Mouse (Mus musculus): ENCODE data around the gene Net1.
"Not testable (repeated sequence)": the region's sequence is repeated elsewhere in the genome, so short reads cannot be mapped to it uniquely, and the experiment has no call there.

Gene Net1

DNA sequence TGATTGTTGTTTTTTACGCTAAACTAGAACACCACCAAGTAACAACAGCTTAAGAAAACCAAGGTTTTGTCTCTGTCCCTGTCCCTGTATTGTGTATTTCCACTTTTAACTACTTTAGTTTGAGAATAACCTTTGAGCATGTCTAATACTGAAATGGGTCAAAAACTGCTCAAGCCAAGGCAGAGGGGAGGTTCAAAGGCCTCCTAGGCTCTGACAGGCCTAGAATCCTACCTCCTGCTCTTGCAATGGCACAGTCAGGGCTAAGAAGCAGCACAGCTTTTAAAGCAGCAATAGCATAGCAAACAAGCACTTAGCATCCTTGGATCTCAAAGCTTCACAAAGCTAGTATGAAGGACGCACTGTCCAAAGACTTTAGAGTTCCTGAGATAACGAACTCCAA lies 28.9 kb downstream of the Net1 start:
- DNase-seq = no peak

DNA sequence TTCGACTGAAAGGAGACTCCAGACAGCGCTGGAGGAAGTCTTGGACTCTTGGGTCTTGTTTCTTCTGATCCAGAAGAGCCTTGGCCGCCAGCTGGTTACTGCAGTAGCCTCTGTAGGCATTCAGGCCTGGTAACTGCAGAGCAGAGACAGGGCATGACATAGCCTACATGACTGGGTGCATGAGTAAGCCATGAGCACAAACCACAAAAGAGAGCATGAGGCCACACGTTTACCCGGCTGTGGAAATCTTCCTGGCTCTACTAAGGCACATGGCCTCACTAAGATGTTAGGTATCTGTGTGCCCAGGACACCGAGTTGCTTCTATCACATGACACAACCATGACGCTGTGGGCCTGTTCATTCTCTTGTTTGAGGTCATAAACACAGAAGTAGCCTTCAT lies 31.4 kb downstream of the Net1 start:
- no peak for DNase-seq

DNA sequence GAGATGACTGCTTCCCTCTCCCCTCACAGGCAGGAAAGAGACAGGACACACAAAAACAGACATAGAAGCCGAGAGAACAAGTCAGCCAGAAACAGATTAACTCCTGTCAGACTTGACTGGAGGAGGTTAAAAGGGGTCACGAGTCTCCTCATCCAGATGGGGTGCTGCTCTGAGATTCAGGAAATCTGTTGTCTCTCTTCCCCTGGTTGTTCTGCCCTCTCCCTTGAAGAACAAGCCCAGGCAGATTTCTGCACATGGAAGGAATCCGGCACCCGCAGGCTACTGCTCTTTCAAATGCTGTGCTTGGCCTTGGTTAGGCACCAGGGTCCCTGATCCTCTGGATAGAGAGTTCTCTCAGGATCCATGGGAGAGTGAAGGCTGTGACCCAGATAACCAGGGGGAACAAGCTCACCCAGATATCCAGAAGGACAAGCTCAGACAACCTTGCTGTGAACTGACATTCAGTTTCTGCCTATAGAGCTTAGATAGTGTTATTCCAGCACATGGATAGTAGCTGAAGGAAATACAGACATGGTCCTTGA lies 40.3 kb downstream of the Net1 start:
- no peak for DNase-seq

DNA sequence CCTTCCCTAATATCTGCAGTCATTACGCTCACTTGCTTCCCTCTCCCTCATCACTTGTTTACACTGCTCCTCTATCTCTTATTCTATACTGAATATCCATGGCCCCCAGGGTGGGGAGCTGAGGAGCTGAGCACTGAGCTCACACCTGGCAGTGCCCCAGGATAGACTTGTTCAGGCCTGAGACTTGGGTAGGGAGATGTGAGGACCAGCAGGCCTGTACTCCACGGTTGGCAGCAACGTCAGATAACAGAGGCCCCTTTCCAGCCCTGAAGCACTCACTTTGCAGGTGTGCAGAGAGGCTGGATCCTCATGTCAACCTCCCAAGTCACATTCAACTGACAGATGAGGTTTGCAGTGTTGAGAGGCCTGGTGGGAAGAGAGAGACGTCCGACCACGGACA lies 40.8 kb downstream of the Net1 start:
- DNase-seq = no peak

DNA sequence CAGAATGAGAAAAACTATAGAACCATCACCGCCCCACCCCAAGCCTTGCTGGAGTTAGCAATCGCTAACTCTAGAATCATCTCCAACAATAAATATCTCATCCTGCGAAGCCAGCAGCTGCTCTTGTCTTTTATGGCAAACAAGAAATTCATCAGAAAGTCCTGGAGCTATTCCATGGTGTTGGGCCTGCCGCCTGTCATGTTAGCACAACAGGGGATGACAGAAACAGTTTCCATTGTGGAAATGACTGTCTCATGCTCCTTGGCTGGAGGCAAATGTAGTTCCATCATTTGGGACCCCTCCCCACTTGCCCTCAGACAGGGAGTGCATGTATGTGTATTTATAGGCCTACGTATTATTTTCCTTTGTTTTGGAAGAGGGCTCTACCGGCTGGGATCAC lies 41.6 kb downstream of the Net1 start:
- DNase-seq = no peak

DNA sequence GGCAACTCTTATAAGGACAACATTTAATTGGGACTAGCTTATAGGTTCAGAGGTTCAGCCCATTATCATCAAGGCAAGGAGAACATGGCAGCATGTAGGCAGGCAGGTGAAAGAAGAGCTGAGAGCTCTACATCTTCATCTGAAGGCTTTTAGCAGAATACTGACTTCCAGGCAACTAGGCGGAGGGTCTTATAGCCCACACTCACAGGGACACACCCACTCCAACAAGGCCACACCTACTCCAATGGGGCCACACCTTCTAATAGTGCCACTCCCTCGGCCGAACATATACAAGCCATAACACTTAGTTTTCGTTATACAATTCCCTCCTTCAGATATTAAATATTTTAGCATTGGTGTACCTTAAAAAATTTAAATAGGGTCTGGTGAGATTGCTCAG lies 45.2 kb downstream of the Net1 start:
- DNase-seq = no peak

DNA sequence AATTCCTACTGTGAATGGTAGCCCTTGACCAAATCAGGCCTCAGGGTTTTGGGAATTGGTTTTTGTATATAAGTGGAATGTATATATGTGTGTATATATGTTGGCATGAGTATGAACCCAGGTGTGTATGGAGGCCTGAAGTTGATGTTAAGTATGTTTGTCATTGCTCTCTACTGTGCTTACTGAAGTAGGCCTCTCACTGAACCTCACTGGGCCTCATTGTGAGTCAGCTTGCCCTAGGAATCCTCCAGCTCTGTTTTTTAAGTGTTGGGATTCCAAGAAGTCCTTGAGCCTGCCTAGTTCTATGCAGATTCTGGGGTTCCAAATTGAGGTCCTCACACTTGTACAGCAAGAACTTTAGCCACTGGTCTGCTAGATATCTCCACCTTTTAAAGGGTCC lies 48.1 kb downstream of the Net1 start:
- no peak for DNase-seq

DNA sequence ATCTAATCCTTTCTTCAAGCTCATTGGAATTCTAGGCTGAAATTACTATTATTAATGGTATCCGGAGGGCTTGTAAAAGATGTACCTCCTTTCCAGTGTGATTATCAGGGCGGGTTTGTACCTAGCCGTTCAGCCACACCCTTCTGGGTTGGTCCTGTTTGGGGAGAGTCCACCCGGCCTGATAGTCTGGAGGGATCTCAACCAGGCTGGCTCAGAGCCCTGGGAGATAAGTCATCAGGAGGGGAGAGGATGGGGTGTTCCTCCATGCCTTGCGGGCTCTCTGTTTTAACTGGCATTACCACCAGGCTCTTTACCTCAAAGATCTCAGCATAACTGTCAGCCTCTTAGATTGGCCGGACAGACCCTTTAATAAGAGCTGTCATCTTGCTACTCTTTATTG lies 50.9 kb downstream of the Net1 start:
- DNase-seq = no peak

DNA sequence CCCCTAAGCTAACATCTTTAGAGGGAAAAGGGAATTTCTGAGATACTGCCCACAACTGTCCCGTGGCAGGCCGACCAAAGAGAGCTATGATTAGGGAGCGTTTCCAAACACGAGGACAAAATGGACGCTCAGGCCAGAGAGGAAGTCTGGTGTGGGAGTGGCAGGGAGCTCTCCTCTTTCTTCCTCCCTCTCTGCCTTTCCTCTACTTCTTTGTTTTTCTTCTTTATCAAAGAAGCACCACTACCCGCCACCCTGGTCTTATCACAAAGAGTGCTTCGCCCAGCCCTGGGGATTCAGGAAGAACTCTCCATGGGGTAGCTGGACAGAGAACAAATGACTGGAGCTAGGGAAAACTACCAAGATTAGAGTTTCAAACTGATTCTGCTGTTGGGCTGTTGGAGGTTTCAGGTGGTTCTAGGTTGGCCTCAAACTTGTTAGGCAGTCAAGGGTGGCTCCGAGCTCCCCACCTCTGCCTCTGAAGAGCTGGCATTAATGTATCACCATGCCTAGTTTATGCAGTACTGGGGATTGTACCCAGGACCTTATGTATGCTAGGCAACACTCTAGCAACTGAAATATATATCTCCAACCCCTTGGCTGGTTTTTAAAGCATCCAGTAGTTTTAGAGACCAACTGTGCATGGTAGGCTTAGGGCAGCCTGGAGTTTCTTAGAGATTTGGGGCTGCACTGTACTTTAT lies 51.5 kb downstream of the Net1 start:
- no peak for DNase-seq

DNA sequence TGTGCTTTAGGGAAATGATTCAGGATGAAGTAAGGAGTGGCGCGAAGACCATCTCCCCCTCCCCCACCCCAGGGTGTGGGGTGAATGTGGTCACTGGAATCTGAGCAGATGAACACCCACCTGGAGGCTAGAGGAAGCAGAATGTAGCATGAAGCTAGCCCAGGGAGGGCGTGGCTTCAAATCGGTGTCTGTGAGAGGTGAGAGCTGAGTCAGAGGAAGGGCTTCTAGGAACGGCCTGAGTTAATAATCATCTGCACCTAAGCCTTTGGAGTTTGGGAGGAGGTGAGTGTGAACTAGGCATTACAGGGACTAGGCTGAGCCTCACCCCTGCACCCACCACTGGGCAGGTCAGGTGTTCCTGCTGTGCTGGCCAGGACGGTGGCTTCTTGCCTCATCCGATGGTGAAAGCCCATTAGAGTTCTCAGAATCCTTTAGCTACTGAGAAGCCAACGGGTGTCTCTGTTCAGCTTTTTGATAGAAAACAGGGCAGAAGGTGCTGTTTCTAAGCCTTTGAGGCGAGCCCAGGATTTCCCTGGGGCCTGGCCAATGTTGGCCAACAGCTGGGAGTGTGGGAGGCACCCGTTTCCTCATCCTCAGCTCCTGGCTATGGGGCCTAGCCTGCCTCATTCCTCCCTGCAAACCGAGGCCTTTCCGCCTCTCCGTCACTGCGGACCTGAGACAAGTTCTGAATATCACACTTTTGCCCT lies 52.2 kb downstream of the Net1 start:
- no peak for DNase-seq

DNA sequence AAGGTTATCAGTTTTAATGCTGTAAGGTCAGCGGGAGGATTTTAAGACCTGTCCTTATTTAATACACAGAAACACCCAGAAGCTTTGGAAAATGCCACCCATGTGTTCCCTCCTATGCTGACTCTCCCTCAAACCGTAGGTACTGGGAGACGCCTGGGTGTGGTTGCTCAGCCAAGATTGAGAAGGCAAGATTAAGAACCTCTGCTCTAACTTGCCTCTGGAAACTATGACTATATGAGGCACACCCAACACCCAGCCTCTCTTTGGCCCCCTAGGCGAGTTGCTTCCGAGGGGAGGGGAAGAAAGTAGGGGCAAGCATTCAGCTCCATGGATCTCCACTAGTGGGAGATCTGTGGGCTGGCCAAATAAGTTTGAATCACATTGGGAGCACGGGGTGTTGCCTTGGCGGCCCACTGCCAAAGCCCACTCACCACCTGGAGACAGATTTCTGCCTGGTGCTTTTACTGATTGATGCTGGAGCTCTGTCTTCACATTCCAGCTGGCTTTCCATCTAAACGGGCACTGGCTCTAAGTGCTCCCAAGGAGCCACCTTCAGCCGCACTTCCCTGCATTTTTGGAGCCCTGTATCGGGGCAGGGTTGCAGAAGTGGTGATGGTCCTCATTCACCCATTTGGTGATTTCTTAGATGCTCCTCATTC lies 55.0 kb downstream of the Net1 start:
- DNase-seq = no peak

DNA sequence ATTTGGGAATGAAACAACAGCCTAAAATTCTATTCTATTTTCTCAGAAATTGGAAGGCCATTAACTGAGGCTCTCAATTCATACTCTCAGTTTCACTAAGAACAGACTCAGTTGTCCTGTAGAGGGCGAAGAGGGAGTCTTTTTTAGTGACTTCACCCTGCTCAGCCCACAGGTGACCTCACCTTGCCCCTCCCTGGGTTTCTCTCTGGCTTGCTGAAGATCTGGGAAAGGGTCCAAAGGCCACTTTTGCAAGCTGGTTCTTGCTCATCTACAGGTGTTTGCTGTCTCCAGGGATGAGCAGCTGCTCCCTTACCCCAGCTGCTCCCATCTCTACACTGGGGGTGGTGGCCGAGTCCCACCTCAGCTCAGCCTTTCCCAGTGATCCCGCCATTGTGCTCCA lies 55.7 kb downstream of the Net1 start:
- no peak for DNase-seq

DNA sequence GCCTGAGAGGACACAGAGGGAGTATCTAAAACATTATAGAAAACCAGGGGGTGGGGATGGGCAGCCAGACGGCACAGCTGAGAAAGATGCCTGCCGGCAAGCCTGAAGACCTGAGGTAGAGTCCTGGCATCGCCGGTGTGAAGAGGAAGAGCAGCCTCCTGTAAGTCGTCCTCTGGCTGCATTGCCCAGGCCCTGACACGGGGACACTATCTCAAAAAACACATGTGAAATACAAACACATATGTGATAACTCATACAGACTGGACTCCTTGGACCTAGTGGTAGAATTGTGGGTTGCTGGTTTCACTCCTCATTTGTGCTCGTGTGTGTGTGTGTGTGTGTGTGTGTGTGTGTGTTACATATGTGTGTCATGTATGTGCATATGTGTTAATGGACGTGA lies 56.8 kb downstream of the Net1 start:
- no peak for DNase-seq

DNA sequence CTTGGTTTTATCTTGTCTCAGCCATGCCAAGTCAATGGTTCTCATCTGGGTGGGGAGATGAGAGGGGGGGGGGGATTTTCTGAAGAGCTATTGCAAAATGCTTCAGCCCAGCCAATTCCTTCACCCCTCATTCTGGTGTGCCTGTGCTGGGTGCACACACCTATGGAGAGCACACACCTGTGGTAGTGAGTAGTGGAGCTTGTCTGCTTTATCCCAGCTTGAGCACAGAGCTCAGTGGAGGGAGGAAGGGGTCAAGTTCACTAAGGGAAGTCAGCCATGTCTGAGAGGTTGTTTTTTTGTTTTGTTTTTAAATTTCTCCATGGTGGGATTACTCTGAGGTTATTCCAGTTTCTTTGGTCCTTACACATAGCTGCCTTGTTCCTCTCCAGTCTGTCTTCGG lies 61.8 kb downstream of the Net1 start:
- no peak for DNase-seq

DNA sequence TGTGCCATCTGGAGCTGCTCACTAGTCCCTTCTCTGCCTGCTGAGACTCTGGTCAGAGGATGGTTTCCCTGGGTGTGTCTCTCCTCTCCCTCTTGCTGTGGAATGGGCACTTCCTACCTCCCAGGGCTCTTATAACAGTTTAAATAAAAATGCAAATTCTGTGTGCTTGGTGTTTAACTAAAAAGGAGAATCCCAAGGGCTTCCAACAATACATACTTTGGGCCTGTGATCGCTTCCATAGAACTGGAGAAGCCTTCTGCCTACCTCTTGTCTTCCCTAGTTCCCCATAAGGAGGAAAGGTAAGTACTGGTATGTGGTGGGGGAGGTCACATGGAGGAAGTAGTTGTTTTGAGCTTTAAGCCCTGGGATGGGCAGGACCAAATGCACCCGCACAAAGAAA lies 63.2 kb downstream of the Net1 start:
- DNase-seq = no peak

DNA sequence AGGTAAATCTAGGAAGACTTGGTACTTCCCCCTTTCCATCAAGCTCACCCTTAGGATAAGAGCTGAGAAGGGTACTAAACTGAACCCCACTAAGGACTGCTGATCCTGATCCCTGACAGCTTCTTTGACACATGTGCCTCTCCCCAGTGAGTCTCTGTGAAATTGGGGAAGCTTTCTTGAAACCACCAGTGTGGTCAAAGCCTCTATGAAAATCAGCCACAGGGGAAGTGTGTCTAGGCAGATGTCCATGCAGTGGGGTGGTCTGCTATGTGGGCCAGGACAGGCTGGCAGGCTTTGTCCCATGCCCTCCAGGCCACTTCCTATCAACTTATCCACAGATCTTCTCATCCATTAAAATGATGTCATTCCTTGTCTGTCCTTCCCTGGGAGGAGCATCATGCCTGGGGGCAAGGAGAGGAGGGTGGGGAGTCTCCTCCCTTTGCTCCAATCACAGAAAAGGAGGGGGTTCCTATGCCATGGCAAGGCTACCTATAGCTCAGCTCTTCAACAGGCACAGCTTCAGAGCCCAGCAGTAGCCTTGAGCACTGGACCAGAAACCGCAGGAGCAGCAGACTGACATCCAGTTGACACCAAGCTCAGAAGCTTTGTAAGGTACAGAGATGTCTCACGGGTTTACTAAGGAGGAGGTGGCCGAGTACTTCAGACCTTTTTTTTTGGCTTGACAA lies 64.2 kb downstream of the Net1 start, which contains the start of gene Calm5:
Gene Calm5 (plus strand): TSS at position 526 of the 686 bp plus-strand sequence.
- not testable (repeated sequence) for DNase-seq

DNA sequence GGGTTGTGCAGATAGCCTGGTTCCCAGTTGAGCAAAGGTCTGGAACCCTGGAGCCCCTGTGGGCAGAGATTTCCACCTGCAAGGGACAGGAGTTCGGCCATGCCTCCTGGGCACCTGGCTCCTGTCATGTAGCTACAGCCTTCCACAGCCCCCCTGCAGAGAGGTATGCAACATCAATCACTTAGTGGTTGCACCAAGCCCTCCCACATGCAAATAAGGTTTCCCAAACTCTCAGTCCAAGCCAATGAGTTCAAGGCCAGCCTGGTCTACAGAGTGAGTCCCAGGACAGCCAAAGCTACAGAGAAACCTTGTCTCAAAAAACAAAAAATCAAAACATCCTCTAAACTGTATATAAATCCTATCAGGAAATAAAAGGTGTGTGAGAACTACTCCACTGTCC lies 67.7 kb downstream of the Net1 start:
- no peak for DNase-seq

DNA sequence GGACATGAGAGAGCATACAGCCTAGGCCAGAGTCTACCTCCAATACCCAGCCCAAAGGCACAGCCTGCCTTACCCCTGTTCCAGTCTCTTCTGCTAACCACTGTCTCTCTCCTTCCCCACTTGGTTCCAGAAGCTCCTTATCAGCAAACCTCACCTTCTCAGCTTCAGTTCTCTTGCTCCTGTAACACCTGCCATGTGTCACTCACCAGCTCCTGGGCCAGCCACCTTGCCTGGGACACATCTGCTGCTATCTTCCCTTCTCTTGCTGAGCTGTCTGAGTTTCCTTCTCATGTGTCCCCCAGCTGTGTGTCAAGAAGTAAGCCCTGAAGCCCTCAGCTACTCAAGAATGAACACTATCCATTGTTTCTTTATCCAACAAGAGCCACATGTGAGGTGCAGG lies 77.4 kb downstream of the Net1 start:
- DNase-seq = not testable (repeated sequence)

DNA sequence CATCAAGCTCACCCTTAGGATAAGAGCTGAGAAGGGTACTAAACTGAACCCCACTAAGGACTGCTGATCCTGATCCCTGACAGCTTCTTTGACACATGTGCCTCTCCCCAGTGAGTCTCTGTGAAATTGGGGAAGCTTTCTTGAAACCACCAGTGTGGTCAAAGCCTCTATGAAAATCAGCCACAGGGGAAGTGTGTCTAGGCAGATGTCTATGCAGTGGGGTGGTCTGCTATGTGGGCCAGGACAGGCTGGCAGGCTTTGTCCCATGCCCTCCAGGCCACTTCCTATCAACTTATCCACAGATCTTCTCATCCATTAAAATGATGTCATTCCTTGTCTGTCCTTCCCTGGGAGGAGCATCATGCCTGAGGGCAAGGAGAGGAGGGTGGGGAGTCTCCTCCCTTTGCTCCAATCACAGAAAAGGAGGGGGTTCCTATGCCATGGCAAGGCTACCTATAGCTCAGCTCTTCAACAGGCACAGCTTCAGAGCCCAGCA lies 80.7 kb downstream of the Net1 start, which contains the start of gene Calm4:
Gene Calm4 (plus strand): TSS at position 446 of the 496 bp plus-strand sequence.
- not testable (repeated sequence) for DNase-seq

DNA sequence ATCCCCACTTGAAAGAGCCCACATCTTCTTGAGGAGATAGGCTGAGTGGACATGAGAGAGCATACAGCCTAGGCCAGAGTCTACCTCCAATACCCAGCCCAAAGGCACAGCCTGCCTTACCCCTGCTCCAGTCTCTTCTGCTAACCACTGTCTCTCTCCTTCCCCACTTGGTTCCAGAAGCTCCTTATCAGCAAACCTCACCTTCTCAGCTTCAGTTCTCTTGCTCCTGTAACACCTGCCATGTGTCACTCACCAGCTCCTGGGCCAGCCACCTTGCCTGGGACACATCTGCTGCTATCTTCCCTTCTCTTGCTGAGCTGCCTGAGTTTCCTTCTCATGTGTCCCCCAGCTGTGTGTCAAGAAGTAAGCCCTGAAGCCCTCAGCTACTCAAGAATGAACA lies 84.4 kb downstream of the Net1 start:
- DNase-seq = not testable (repeated sequence)

DNA sequence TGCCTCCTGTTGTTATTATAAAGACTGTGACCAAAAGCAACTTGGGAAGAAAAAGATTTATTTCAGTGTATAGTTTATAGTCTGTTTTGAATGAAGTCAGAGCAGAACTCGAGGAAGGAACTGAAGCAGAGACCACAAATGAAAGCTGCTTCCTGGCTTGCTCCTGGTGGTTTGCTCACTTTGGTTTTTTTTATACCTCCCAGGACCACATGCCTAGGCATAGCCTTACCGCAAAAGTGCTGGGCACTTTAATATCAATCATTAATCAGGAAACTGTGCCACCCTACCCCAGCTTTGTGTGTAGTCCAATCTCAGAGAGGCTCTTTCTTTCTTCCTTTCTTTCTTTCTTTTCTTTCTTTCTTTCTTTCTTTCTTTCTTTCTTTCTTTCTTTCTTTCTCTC lies 85.6 kb downstream of the Net1 start:
- no peak for DNase-seq

Measured in right cerebral cortex, postnatal 14 days (tissue).